Mouse (Mus musculus) liver, embryonic 14.5 days (tissue): ENCODE measurements around the gene Casp3.

ENCODE experiments used
- CTCF ChIP-seq: IDR thresholded peaks from 2 replicates; pipeline ENCODE4 v1.5.1; 2016; ENCODE audit warnings: antibody characterized with exemption, low read depth, control low read depth
- EP300 ChIP-seq: IDR thresholded peaks from 2 replicates; pipeline ENCODE4 v1.6.1; 2016; ENCODE audit warnings: antibody characterized with exemption, low read depth

DNA sequence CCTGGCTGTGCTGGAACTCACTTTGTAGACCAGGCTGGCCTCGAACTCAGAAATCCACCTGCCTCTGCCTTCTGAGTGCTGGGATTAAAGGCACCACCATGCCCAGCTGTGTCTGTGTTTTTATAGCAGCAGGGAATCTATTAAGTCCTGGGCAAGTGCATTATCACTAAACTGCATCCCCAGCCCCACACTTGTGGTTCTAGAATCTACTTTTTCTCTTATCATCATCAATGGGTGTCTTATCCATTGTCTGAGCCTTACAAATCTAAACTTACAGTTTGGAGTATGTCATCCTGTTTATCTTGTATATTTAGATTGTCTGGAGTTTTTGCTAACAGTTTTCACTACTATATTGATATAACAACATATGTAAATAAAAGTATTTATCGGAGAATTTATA, 28.4 kb upstream of the Casp3 start:
- TF ChIP-seq CTCF (no peak), EP300 (peak; percentile 87)
